Mouse (Mus musculus): ENCODE data around the gene Ptprn2. TPM values are rescaled to one million over a fixed set of nuclear protein-coding genes. Genes with fewer than 3 reads are reported as not detected.

The Ptprn2 gene
- total and polyA plus RNA-seq, 2 experiments from 2014 or later = 18.4 to 101 TPM

DNA sequence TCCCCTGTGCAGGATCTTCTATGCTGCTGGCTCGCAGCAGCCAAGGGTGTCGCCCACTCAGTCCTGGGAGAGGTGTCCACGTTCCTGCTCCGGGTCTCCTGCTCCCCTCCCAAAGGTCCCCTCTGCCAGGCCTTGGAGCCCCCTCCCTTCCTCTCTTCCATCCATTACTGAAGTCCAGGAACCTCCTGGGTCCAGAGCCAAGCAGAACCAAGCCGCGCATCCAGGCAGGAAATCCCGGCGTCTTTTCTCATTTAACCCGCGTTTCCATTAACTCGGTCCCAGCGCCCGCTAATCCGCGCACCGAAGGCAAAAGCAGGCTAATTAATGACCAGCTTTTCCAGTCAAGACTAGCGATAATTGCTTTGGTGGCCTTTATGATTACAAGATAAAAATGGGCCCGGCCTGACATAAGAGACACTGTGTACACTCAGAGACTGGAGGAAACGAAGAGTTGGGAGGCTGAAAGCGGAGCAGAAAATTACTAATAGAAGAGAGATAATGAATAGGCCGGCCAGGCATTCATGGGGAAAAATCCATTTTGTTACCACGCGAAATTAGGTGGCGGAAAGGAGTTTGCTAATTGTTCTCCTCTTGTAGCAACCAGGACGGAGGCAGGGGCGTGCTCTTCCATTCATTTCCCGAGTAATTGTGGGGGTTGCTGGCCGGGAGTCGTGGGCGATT is 674.8 kb downstream of the Ptprn2 start:
- 0 out of 2 replicates have a peak, but pooled peaks cover 6% of the 10 kb centered on the region for H3K4me1 ChIP-seq (ENCODE audit: insufficient read depth, low read length)

DNA sequence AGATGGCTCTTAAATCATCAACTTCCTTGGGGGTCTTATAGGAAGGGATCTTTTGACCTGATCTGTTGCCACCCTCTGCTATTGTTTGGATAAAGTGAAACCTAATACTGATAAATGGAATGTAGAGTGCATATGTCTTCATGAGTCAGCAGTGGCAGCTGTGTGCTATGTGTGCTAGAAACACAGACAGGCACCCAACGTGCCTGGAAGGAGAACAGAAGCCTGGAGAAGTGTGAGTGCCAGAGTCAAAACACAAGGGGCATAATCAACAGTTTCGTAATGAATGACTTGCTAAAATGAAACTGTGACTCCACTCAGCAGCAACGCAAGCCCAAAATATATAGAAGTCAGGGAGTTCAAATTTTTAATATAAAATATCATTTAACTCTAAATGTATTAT is 676.7 kb downstream of the Ptprn2 start:
- Histone ChIP-seq H3K36me3 (ENCODE audit: insufficient read depth, low read length) (no peaks in the 10 kb centered on the region), H3K27ac (no peak overlapping the region), H3K4me3 (ENCODE audit: low read length) (no peak overlapping the region), H3K4me1 (ENCODE audit: insufficient read depth, low read length) (0 out of 2 replicates have a peak, but pooled peaks cover 6% of the 10 kb centered on the region), H3K9ac (replicated peaks; ENCODE audit: low read length) (no peak overlapping the region), H3K27me3 (ENCODE audit: insufficient read depth, low read length) (peaks cover 5% of the 10 kb centered on the region; the same call in 1 of the 2 replicates), H3K4me2 (ENCODE audit: low read depth, low read length) (no peak overlapping the region), H3K9me3 (ENCODE audit: low read length) (no peaks in the 10 kb centered on the region)
- DNase-seq (ENCODE audit: low spot score) = no peak
- TF ChIP-seq CTCF (IDR thresholded peaks at IDR 0.05; ENCODE audit: low read depth) = no peak
- no peak for ATAC-seq
- 66% methylated on average over 3 of the region's 3 CpGs for WGBS

More for the DNA sequence above, 674.8 kb downstream of the Ptprn2 start:
- DNase-seq (ENCODE audit: low spot score) = no peak
- H3K36me3 ChIP-seq (ENCODE audit: insufficient read depth, low read length) = no peaks in the 10 kb centered on the region
- WGBS = 9% methylated on average over 30 of the region's 30 CpGs
- H3K9ac ChIP-seq (replicated peaks; ENCODE audit: low read length) = peak overlapping the region; percentile 31; the same call in 1 of the 2 replicates
- H3K9me3 ChIP-seq (ENCODE audit: low read length) = no peaks in the 10 kb centered on the region
- H3K27ac ChIP-seq = peak overlapping the region; percentile 54
- H3K4me3 ChIP-seq (ENCODE audit: low read length) = peak overlapping the region; percentile 23
- peaks cover 11% of the 10 kb centered on the region; the same call in 1 of the 2 replicates for H3K27me3 ChIP-seq (ENCODE audit: insufficient read depth, low read length)
- H3K4me2 ChIP-seq (ENCODE audit: low read depth, low read length) = peak overlapping the region; percentile 46
- ATAC-seq = no peak
- no peak for TF ChIP-seq CTCF (IDR thresholded peaks at IDR 0.05; ENCODE audit: low read depth)

DNA sequence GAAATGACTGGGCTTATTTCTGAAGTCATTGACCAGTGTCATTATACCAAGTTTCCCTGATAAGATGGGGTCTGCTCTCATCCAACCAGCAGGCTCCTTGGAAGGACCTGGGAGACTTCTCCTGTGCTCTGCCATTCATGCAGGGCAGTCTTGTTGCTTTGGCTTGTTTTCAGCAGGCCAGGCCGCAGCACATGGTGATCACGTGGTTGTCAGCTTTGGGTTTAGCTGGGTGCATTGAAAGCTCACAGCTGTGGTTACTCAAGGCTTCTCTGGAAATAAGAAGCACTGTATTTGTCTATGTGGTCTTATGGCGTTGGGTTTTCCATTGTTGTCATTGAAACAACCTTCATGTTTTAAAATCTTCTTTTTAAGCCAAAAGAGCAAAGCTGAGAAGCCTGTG is 678.3 kb downstream of the Ptprn2 start:
- TF ChIP-seq CTCF (IDR thresholded peaks at IDR 0.05; ENCODE audit: low read depth) = no peak
- Histone ChIP-seq H3K27ac (no peak overlapping the region), H3K4me3 (ENCODE audit: low read length) (no peak overlapping the region), H3K9ac (replicated peaks; ENCODE audit: low read length) (no peak overlapping the region), H3K9me3 (ENCODE audit: low read length) (no peaks in the 10 kb centered on the region), H3K36me3 (ENCODE audit: insufficient read depth, low read length) (no peaks in the 10 kb centered on the region), H3K4me1 (ENCODE audit: insufficient read depth, low read length) (0 out of 2 replicates have a peak, but pooled peaks cover 6% of the 10 kb centered on the region), H3K27me3 (ENCODE audit: insufficient read depth, low read length) (no peaks in the 10 kb centered on the region; the same call in 1 of the 2 replicates), H3K4me2 (ENCODE audit: low read depth, low read length) (no peak overlapping the region)
- DNase-seq (ENCODE audit: low spot score) (no peak), ATAC-seq (no peak)
- whole genome bisulfite sequencing = 34% methylated on average over 3 of the region's 3 CpGs

DNA sequence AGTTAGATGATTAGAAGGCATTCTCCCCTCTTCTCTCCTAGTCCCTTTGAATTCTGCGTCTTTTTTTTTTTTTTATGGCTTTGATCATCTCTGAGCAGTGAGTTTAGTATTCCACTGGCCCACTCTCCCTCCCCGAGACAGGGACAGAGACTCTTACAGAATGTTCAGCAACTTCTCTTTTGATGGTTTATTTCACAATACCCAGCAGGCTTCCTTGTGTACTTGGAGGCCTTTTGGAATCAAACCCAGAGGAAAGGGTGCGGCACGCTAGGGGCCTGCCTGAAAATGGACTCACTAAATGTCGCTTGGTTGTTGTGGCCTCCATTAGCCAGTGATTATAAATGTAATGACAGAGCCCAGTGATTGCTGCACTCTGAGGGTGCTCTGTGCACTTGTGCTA is 680.7 kb downstream of the Ptprn2 start:
- DNase-seq (ENCODE audit: low spot score) = no peak
- Histone ChIP-seq H3K27ac (no peak overlapping the region), H3K4me3 (ENCODE audit: low read length) (no peak overlapping the region), H3K9ac (replicated peaks; ENCODE audit: low read length) (no peak overlapping the region), H3K4me2 (ENCODE audit: low read depth, low read length) (no peak overlapping the region), H3K27me3 (ENCODE audit: insufficient read depth, low read length) (no peaks in the 10 kb centered on the region; the same call in 1 of the 2 replicates), H3K36me3 (ENCODE audit: insufficient read depth, low read length) (no peaks in the 10 kb centered on the region), H3K9me3 (ENCODE audit: low read length) (no peaks in the 10 kb centered on the region), H3K4me1 (ENCODE audit: insufficient read depth, low read length) (no peaks in the 10 kb centered on the region)
- no peak for ATAC-seq
- 65% methylated on average over 5 of the region's 5 CpGs for WGBS
- no peak for TF ChIP-seq CTCF (IDR thresholded peaks at IDR 0.05; ENCODE audit: low read depth)

DNA sequence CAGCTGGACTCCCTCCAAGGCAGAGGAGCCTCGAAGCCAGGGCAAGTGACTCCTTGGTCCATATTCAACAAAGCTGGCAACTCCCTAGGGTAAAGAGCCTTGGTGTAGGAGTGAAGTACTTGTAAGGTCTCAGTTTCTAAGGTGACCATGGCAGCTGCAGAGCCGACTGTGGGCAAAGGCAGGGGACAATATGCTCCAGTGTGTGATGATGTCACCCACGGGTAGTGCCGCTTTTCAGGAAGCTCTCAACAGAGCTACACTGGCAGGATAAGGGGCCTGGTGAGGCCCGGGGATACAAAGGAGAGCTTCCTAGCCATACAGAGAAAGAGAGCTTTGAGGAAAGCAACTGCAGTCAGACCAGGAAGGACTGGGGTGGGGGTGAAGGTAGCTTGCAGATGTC is 684.1 kb downstream of the Ptprn2 start:
- DNase-seq (ENCODE audit: low spot score) = no peak
- no peaks in the 10 kb centered on the region for H3K9me3 ChIP-seq (ENCODE audit: low read length)
- H3K27ac ChIP-seq = peak overlapping the region; percentile 5; the same call in 1 of the 2 replicates
- no peaks in the 10 kb centered on the region for H3K27me3 ChIP-seq (ENCODE audit: insufficient read depth, low read length)
- peak; percentile 67 for ATAC-seq
- no peak overlapping the region for H3K4me2 ChIP-seq (ENCODE audit: low read depth, low read length)
- no peak overlapping the region for H3K4me3 ChIP-seq (ENCODE audit: low read length)
- no peaks in the 10 kb centered on the region for H3K36me3 ChIP-seq (ENCODE audit: insufficient read depth, low read length)
- H3K9ac ChIP-seq (replicated peaks; ENCODE audit: low read length) = no peak overlapping the region
- H3K4me1 ChIP-seq (ENCODE audit: insufficient read depth, low read length) = peaks cover 10% of the 10 kb centered on the region
- TF ChIP-seq CTCF (IDR thresholded peaks at IDR 0.05; ENCODE audit: low read depth) = no peak
- 23% methylated on average over 5 of the region's 5 CpGs for WGBS

DNA sequence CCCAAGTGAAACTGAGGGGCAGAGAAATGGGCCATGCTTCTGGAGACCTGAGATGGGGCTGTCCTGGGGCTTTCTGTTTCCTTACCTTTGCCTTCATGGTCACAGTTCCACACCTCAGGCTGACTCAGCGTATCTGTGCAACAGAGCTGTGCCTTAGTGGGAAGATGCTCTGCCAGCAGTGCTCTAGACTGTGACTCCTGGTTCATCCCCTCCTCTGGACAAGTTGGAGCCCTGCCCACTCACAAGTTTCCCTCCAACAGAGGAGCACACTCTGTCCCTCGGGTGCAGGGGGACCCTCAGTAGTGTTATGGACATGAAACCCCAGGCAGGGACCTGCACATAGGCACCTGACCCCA is 687.0 kb downstream of the Ptprn2 start:
- no peak overlapping the region for H3K4me2 ChIP-seq (ENCODE audit: low read depth, low read length)
- DNase-seq (ENCODE audit: low spot score) = no peak
- TF ChIP-seq CTCF (IDR thresholded peaks at IDR 0.05; ENCODE audit: low read depth) = no peak
- no peak; the same call in none of the 2 replicates for ATAC-seq
- WGBS = 37% methylated on average over 2 of the region's 2 CpGs
- peaks cover 16% of the 10 kb centered on the region for H3K4me1 ChIP-seq (ENCODE audit: insufficient read depth, low read length)
- H3K4me3 ChIP-seq (ENCODE audit: low read length) = no peak overlapping the region
- no peaks in the 10 kb centered on the region for H3K9me3 ChIP-seq (ENCODE audit: low read length)
- H3K9ac ChIP-seq (replicated peaks; ENCODE audit: low read length) = no peak overlapping the region
- H3K36me3 ChIP-seq (ENCODE audit: insufficient read depth, low read length) = no peaks in the 10 kb centered on the region
- no peaks in the 10 kb centered on the region for H3K27me3 ChIP-seq (ENCODE audit: insufficient read depth, low read length)
- H3K27ac ChIP-seq = no peak overlapping the region

DNA sequence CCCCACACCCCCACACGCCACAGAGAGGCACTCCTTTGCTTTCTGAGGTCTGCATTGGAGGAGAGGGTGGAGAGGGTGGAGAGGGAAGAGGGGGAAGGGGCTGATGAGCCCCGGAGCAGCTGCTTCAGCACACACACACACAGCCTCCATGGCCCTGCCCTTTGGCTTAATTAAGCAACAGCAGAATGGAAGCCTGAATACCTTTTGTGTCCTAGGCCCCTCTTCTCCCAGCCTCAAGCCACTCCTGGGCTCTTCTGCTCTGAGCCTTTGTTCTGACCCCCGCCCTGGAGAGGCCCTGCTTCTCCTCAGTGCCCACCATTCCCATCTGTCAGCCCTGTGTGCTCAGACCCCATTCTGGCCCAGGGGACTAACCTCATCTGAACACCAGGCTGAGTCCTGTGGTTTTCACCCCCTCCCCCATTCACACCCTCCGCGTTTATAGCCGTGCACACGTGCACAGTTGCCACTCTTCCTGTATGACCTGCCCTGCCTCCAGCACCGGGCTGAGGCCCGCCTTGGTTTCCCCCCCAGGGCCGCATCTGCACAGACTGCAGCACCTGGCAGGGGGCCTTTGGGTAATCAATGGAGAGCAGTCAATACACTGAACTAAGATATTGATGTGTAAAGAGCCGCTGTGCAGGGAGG is 687.5 kb downstream of the Ptprn2 start:
- Histone ChIP-seq H3K9ac (replicated peaks; ENCODE audit: low read length) (no peak overlapping the region), H3K27me3 (ENCODE audit: insufficient read depth, low read length) (no peaks in the 10 kb centered on the region), H3K9me3 (ENCODE audit: low read length) (no peaks in the 10 kb centered on the region), H3K27ac (no peak overlapping the region), H3K4me1 (ENCODE audit: insufficient read depth, low read length) (peaks cover 16% of the 10 kb centered on the region), H3K4me2 (ENCODE audit: low read depth, low read length) (no peak overlapping the region), H3K4me3 (ENCODE audit: low read length) (no peak overlapping the region), H3K36me3 (ENCODE audit: insufficient read depth, low read length) (no peaks in the 10 kb centered on the region)
- DNase-seq (ENCODE audit: low spot score) (no peak), ATAC-seq (peak; percentile 55)
- no peak for TF ChIP-seq CTCF (IDR thresholded peaks at IDR 0.05; ENCODE audit: low read depth)
- WGBS = 18% methylated on average over 11 of the region's 11 CpGs
